Mouse (Mus musculus) cerebellum, adult 2 months (tissue): ENCODE results near the gene Tacr2.

Source experiments
- CTCF ChIP-seq: fragments of 200-500 bp; IDR thresholded peaks from 2 replicates; pipeline ENCODE4 v1.5.1; 2011; ENCODE audit warnings: low read depth, mild to moderate bottlenecking, control low read depth, low read length, moderate library complexity, borderline replicate concordance; ENCODE audit not compliant: insufficient read depth
- POLR2A ChIP-seq: fragments of 200-500 bp; IDR thresholded peaks from 2 replicates; pipeline ENCODE4 v1.6.1; 2011; ENCODE audit warnings: low read length, control low read depth, borderline replicate concordance; ENCODE audit not compliant: insufficient read depth

DNA sequence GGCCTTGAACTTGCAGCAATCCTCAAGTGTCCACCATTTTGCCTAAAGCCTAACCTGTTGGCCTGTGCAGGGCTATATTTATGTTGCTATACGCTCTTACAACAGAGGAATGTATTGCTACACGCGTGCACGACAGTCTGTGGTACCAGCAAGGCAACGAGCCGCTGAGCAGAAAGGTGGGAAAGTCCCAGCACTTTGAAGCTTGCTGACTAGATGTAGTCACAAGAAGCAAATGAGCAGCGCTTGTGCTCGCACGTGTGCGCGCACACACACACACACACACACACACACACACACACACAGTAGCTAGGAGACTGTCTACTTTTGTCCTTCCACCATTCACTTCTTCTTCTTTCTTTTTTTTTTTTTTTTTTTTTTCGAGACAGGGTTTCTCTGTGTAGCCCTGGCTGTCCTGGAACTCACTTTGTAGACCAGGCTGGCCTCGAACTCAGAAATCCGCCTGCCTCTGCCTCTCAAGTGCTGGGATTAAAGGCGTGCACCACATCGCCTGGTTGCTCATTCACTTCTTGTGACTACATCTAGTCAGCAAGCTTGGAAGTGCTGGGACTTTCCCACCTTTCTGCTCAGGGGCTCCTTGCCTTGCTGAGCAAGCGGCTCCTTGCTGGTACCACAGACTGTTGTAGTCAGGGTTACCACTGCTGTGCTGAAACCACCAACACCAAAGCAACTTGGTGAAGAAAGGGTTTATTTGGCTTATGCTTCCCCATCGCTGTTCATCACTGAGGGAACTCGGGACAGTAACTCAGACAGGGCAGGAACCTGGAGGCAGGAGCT is 25.5 kb downstream of the Tacr2 start:
- TF ChIP-seq CTCF (no peak), POLR2A (no peak)
